Mouse (Mus musculus): ENCODE measurements around the gene Prss53. TPM values are rescaled to one million over a fixed set of nuclear protein-coding genes. Genes with fewer than 3 reads are reported as not detected.
"Not testable (repeated sequence)": the region's sequence is repeated elsewhere in the genome, so short reads cannot be mapped to it uniquely, and the experiment has no call there.

Prss53 gene
- total RNA-seq, 1 experiment from 2014 or later = 1.2 TPM

DNA sequence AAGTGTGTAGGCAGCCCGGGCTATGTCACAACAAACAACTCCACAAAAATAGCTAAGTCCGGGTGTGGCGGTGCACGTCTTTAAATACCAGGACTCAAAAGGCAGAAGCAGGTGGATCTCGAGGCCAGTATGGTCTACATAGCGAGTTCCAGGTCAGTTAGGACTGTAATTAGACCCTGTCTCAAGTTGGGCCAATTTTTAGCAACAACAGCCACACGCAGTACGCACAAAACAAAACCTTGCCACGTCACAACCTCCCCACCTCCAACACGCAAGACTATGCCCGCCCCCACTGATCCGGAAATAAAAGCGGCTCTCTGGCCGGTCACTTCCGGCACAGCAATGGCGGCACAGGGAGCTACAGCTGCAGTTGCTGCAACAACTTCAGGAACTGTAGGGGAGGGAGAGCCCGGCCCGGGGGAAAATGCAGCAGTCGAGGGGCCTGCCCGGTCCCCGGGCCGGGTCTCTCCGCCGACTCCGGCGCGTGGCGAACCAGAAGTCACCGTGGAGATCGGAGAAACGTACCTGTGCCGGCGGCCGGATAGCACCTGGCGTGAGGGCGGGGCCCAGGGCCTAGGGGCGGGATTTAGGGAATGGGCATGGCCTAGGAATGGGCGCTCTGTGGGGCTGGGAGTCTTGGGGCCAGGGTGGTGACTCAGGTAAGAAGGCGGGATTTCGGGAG, 21.6 kb upstream of the Prss53 start, which contains the start of gene Kat8:
Gene Kat8 (plus strand): TSS at position 327 of the 682 bp plus-strand sequence.
- peak; percentile 88 for DNase-seq

DNA sequence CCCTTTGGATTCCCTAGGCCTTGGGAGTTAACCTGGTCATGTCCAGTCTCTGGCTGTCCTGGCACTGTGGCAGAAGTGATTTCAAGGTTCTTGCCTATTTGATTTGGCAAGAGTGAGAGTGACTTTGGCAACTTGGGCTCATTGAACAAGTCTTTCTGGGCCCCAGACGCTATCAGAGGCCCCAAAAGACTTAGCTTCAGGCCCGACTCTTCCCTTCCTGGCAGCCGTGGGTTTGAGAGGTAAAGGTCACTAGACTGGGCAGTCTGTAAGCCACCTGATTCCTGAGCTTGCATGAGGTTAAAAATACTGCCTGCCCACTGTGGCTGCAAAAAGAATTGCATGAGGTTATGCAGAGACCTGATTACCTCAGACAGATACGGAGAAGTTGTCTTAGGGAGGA, 17.9 kb upstream of the Prss53 start:
- DNase-seq = no peak

DNA sequence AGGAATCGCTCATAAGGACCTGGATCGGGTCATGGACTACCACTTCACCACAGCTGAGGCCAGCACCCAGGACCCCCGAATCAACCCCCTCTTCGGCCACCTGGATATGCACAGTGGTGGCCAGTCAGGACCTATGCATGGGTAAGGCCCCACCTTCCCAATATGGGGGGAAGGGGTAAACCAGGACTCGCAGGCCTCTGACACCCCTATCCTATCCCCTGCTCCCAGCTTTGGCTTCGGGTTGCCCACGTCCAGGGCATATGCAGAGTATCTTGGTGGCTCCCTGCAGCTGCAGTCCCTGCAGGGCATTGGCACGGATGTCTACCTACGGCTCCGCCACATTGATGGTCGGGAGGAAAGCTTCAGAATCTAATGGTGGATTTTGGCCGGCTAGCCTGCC, 17.2 kb upstream of the Prss53 start:
- DNase-seq = no peak

DNA sequence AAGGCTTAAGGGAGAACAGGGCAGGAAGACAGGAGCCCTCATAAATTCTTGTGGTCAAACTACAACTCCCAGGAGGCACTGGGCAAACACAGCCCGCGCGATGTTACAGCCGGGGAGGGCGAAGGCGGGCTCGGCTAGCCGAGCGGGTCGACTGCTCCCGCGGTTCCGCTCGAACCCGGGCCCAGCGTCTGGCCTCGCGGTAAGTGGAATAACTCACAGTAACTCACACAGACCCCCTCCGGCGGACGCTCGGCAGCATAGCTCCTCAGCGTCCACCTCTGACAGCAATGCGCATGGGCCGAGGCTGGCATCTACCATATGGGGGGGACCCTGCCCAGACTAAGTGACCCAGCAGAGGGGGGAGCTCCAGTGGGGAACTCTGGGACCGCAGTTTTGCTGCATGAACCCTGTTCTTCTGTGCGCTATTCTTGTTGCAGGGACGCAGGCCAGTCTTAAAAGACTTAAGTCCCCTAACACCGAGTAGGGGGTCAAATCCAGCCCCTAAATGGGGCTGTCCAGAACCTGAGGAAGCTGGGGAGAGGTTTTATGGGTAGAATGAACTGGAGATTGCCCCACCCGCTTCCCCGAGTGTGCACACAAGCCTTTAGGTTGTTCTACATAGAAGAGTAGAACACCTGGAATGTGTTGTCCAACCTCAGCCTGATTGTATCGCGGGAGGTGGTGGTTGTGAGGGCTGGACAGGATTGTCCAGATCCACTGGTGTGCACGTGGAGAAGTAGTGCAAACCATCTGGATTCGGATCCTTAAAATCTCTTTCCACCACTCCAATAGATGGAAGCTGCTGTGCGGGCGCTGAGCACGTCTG, 13.4 kb upstream of the Prss53 start, which contains the start of gene Bckdk:
Gene Bckdk (plus strand): TSS at position 112 of the 826 bp plus-strand sequence.
- peak; percentile 79 for DNase-seq

DNA sequence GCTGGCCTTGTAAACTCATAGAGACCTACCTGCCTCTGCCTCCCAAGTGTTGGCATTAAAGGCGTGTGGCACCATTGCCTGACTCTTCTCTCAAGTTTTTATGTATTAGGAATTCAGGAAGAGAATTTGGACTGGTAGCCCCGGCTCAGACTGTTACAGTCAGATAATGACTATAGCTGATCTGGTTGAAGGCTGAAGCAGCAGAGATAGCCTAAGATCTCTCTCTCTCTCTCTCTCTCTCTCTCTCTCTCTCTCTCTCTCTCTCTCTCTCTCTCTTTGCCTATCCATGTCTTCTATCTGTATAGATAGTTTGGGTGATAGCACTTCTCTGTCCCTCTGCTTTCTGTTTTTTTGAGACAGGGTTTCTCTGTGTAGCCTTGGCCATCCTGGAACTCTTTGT, 11.0 kb upstream of the Prss53 start:
- no peak for DNase-seq

DNA sequence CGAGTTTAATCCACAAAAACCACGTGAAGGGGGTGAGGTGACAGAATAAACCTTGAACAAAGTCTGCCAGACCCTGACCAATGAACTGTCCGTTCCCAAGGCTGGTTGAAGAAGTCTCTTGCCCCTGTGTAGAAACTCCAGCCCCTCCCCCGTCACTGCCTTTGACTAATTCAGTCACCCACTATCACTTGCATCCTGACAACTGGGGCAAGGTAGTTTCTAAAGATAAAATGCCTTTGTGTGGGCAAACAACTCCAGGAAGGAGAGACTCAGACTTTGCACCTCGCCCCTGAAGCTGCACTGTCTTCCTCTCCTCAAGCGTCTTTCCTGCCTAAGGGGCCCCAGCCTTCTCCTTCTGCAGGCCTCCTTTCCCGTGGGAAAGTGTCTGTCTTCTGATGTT, 9.2 kb upstream of the Prss53 start:
- no peak for DNase-seq

DNA sequence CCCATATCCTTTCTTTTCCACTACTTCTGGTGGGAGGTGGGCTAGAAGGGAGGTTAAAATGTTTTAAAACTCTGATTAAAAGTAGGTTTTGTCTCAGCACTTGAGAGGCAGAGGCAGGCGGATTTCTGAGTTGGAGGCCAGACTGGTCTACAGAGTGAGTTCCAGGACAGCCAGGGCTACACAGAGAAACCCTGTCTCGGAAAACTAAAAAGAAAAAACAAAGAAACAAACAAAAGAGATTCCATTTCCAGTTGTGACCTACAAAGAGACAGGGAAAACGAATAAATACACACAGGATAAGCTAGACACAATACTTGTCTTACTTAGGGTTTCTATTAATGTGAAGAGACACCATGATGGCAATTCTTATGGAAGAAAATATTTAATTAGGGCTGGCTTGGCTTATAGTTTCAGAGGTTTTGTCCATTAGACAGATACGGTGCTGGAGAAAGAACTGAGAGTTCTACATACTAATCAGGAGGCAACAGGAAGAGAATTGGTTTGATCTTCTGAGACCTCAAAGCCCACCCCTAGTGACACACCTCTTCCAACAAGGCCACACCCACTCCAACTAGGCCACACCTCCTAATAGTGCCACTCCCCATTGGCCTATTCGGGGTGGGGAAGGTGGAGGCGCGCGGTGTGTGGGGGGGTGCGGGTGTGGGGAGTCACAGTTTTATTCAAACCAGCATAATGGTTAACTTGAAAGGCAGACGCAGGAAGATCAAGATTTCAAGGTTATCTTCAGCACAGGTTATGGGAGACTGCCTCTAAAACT, 7.6 kb upstream of the Prss53 start:
- no peak for DNase-seq

DNA sequence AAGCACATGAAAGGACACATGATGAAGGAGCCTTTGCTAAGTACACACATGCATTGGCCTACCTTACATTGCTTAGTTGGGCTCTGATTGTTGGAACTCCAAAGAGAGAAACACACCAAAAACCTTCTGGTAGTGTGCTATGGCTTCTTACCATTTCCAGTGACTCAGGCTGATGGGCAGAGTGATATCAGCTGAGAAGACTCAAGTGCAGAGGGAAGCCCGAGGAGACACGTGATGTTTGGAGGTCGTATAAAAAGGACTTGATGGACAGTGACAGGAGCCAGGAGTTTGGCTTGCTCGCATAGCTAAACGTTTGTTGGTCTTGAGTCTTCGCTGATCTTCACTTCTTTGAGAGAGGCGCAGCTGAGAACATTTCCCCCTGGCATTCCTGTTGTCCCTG, 6.8 kb upstream of the Prss53 start:
- no peak for DNase-seq

DNA sequence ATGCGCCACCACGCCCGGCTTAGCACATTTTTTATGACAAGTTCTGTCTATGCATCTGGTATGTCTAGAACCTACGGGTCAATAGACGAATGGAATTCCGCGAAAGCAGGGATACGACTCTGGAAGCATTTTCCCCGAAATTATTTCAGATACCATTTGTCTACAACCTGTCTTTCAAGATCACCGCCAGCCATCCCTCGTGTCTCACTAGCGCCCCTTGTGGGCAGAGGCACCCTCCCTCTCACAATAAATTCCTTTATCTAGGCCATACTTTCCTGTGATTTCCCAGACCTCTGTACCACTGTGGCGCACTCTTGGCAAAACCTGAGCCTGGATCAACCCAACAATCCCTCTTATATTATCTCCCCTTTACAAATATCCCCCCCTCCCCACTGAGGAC, 5.6 kb upstream of the Prss53 start:
- peak; percentile 52 for DNase-seq

DNA sequence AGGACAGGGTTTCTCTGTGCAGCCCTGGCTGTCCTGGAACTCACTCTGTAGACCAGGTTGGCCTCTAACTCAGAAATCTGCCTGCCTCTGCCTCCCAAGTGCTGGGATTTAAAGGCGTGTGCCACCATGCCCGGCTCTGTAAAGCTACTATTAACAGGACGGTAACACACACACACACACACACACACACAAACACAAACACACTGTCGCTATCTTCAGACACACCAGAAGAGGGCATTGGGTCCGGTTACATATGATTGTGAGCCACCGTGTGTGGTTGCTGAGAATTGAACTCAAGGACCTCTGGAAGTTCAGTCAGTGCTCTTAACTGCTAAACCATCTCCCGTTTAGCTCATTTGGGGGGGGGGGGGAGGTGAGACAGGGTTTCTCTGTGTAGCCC, 5.1 kb upstream of the Prss53 start:
- not testable (repeated sequence) for DNase-seq

DNA sequence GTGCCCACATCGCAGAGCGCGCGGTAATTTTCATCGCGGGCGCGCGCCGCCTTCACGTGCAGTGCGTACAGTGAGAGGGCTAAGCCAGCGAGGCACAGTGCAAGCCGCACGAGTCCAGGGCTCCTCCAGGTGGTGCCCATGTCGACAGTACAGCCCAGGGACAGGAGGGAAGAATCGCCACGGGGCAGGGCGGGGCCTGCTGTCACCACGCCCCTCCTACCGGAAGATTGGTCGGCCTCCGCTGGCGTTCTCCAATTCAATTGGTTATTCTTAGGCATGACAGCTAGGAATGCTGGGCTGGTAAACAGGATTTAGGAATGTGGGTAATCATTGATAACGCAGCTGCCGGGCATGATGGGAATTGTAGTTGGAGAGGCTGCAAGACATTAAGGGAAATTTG, 4.7 kb upstream of the Prss53 start, which contains the start of the genes Gm21974 and Vkorc1:
Gene Gm21974 (minus strand): TSS at position 13 of the 400 bp plus-strand sequence.
Gene Vkorc1 (minus strand): TSS at position 176 of the 400 bp plus-strand sequence.
- peak; percentile 94 for DNase-seq

DNA sequence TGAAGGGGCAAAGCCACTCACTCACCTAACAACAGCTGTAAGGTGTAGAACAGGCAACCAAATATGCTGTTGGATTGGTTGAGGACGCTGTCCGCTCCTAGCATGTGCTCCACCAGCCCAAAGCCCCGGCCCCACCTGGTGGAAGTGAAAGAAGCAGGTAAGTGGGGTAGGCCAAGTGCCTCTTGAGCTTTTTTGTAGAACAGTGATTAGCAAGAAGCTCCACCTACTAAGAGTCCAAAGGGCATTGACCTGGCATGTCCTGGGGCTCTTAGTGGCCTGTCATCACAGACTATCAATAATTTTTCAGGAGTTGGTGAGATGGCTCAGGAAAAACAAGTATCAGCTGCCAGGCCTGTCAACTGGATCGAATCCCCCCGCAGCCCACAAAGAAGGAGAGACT, 3.7 kb upstream of the Prss53 start:
- DNase-seq = no peak

DNA sequence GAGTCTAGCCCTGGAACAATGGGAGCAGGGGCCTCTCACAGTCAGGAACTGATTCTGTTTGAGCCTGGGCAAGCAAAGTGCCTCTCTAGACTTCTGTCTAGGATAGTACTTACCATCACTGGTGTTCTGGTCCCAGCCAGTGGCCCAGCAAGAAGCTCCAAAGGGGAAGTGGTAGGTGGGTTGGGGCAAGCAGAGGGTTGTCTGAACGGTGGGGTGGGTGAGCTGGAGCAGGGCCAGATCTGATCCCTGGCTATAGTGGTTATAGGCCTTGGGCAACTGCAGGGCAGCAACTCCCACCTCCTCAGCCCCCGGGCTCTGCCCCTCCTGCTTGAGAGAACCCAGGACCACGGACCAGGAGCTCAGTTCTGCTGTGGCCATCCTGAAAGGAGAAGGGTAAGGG, 1.9 kb downstream of the Prss53 start:
- DNase-seq = no peak

DNA sequence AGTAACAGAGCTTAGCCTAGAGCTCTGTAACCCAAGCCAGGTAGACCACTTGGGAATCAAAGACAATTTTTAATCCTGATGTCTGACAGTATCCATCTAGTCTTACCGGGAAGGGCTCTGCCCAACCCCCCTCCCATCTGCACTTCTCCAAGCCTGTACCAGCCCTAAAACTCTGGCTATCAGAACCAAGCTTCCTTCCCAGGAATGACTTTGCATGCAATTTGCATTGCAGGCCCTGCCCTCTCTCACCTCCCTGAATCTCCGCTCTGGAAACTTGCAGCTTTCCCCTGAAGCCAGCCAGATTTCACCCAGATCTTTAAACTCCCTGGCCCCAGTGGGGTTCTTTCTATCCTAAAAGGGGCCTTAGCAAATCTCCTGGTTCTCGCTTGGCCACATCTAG, 3.0 kb downstream of the Prss53 start:
- no peak for DNase-seq

DNA sequence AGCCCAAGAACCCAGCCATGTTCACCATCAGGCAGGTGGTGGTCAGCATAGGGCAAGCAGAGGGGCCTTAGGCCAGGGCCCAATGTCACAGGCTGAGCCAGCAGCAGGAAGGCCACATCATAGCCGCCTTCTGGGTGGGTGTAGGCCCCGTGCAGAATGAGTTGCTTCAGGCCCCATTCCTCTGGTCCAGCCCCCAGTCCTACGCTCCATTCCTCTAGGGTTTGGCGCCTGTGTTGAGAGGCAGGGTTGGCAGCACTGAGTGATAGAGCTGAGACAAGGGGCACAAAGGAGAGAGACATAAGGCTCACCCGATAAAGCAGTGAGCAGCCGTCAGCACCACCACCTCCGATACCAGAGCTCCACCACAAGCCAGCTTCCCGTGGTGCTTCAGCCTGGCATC, 3.6 kb downstream of the Prss53 start:
- DNase-seq = no peak

DNA sequence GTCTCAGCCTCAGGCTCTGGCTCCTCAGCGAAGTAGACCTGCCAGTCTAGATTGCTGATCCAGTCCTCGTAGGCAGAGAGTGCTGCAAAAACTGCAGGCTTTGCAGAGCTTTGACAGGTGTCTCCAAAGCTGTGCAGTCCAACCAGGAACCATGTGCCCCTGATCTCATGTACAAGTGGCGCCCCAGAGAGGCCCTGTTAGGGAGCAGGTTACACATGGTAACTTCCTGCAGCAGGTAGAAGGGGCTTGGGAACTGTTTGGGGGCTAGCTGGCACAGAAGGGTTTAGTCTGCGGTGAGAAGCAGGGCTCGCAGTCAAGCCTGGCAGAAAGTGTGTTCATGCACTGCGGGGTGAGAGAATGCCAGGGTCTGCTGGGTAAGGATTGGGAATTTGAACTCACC, 4.2 kb downstream of the Prss53 start:
- no peak for DNase-seq

DNA sequence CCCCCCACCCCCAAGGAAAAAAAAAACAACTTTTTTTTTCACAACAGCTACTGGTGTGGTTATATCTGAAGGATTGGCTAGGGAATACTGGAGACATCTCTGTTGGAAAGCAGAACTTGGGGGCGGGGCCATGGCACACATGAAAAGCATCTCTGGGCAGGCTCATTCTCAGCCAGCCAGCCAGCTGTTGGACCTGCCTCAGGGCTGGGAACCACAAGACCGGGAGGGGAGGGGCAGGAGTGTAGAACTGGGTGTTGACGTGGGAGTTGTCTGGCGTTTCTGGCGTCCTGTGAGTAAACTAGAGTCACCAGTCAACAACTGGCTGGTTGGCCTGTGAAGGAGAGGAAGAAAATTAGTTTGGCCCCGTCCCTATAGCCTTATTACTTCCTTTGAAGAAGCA, 4.8 kb downstream of the Prss53 start:
- DNase-seq = no peak

DNA sequence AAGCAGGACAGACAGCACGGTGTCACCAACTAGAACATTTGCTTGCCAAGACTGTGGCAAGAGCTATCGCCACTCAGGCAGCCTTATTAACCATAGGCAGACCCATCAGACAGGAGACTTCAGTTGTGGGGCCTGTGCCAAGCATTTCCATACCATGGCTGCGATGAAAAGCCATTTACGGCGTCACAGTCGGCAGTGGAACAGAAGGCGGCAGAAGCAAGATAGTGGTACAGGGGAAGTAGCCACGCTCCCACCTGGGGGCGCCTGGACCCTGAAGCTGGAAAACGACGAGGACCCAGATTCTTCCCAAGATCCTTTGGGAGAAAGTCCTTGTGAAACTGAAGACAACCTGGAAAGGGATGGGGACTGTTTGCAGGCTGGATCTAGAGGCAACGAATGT, 10.3 kb downstream of the Prss53 start:
- DNase-seq = no peak

DNA sequence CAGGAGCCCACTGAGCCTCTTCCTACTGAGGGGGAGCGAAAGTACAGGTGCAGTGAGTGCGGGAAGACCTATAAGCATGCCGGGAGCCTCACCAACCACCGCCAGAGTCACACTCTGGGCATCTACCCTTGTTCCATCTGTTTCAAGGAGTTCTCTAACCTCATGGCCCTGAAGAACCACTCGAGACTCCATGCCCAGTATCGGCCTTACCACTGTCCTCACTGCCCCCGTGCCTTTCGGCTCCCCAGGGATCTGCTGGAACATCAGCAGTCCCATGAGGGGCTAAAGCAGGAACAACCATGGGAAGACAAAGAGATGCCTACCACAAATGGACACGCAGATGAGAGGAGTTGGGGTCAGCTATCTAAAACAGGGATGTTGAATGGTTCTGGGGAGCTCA, 11.5 kb downstream of the Prss53 start:
- no peak for DNase-seq

DNA sequence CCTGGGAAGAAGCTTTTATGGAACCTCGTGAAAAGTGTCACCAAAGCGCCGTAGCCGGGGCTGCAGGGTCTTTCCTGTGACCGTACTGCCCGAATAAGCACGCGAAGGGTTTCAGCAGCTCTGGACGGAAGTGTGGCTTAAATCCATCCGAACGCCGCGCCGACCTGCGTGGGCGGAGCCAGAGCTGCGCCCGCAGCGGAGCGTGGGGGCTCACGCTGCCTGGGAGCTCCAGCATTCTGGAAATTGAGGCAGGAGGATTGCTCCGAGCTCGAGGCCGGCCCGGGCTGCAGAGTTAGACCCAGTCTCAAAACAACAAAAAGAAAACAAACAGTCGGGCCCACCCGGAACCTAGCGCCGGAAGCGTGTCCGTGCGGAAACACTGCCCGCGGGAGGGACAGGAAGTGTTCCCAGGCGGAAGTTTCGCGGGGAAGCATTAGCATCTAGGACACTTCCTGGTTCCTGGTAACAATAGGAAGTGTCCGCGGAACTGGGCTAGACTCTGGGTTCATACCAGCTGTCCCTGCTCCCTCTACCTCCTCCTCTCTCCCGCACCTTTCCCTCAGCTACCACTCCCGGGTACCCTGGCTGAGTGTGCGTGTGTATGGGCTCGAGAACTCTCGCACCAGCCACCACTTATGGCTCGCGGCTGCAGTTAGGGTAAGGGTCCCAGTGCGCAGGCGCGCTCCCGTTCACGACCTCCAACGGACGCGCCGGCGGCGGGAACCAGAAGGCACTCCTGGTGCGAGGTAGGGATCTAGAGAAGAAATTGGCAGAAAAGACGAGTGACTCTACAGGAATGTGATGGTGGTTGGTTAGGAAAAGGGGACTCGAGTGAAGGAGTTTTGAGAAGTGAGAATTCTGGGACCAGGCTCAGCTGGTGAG, 14.1 kb downstream of the Prss53 start, which contains the start of gene Zfp668:
Gene Zfp668 (minus strand): TSS at position 362 of the 882 bp plus-strand sequence.
- peak; percentile 83 for DNase-seq

DNA sequence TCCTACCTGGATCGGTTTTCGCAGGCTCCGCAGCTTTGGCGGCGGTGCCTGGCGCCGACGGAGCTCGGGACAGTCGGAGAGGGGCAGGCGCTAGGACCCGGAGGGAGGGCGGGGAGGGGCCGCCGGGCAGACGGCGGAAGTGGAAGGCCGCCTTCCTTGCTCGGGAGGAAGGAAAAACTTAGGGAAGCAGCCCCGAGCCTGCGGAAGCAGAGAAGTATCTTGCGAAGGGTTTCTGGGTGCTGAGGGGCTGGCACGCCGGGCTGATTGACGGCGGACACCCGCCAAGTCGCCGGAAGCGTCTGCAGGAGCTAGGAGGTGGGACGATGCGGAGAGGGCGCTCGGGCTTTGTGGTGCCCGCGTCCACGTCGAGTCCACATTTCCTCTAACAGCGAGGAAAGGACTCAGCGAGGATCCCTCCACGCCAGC, 14.7 kb downstream of the Prss53 start, which contains the start of gene Zfp646:
Gene Zfp646 (plus strand): TSS at position 181 of the 426 bp plus-strand sequence.
- peak; percentile 76 for DNase-seq

Data from adrenal gland, postnatal 25 days (tissue).